14 mouse cellular contexts compared by ENCODE assay signal in genomic region chr1:119345115-119345791, GRCm38 (mm10).
DNase-seq lines count a peak whose midpoint lies in the region; ATAC-seq and TF ChIP-seq lines count a peak whose summit lies in the region.
"Had no signal": no experiment of that assay in that cellular context is flagged by ENCODE, and none has a peak within 500 bp of the region (broad histone marks: within the 10 kb centered on the region; RNA-seq: fewer than 3 reads in every experiment).

No protein-coding gene starts in this region.

- WGBS in heart, embryonic 14.5 days, result 61% methylated on average over 7 of the region's 7 CpGs
- 51% methylated on average over 7 of the region's 7 CpGs for WGBS in heart, embryonic 11.5 days (ENCODE audit: insufficient replicate concordance)
- WGBS in lung, postnatal 0 days, result 51% methylated on average over 7 of the region's 7 CpGs
- 65% methylated on average over 7 of the region's 7 CpGs for WGBS in hindbrain, embryonic 14.5 days

- 0 out of 2 replicates have a peak, but pooled peaks have one; percentile 40 for ATAC-seq in heart, embryonic 14.5 days (ENCODE audit: insufficient number of reproducible peaks, insufficient read depth, low FRiP score, low read depth)
- ATAC-seq in heart, embryonic 11.5 days (replicated peaks; ENCODE audit: insufficient number of reproducible peaks, low FRiP score, low TSS enrichment), result no peak
- ATAC-seq in lung, postnatal 0 days, result no peak
- peak; percentile 37; the same call in 1 of the 2 replicates for ATAC-seq in hindbrain, embryonic 14.5 days (ENCODE audit: low FRiP score)
- ATAC-seq: liver, embryonic 12.5 days had no signal

- H3K36me3 ChIP-seq in heart, embryonic 14.5 days (ENCODE audit: control insufficient read depth, insufficient read depth, low read length), result no peaks in the 10 kb centered on the region
- H3K36me3 ChIP-seq in heart, embryonic 11.5 days (ENCODE audit: control insufficient read depth, insufficient read depth, low read length), result no peaks in the 10 kb centered on the region
- H3K36me3 ChIP-seq in lung, postnatal 0 days (ENCODE audit: insufficient read depth, low read length), result no peaks in the 10 kb centered on the region
- no peaks in the 10 kb centered on the region for H3K36me3 ChIP-seq in ES-E14 (ENCODE audit: control insufficient read depth, insufficient read depth, low read length, poor library complexity, severe bottlenecking)
- H3K36me3 ChIP-seq in hindbrain, embryonic 14.5 days (replicated peaks; ENCODE audit: control insufficient read depth, insufficient read depth), result no peaks in the 10 kb centered on the region
- H3K36me3 ChIP-seq: embryonic facial prominence, embryonic 12.5 days; heart, embryonic 15.5 days; liver, embryonic 12.5 days had no signal

- no peak for TF ChIP-seq EP300 in lung, postnatal 0 days (IDR thresholded peaks at IDR 0.05)

- H3K27ac ChIP-seq in heart, embryonic 14.5 days (replicated peaks in 1 of 2; ENCODE audit: control insufficient read depth in 1 of 2, insufficient read depth in 1 of 2, low read depth in 2 of 2, low read length in 2 of 2), result no peak overlapping the region
- H3K27ac ChIP-seq in heart, embryonic 11.5 days (ENCODE audit: low read depth, low read length), result no peak overlapping the region
- no peak overlapping the region for H3K27ac ChIP-seq in lung, postnatal 0 days (ENCODE audit: low read length)
- H3K27ac ChIP-seq in ES-E14 (ENCODE audit: insufficient read depth, low read depth, low read length, poor library complexity, severe bottlenecking), result no peak overlapping the region
- H3K27ac ChIP-seq in hindbrain, embryonic 14.5 days, result no peak overlapping the region
- H3K27ac ChIP-seq: embryonic facial prominence, embryonic 12.5 days; heart, embryonic 15.5 days; liver, embryonic 12.5 days had no signal

- no peak overlapping the region for H3K9ac ChIP-seq in heart, embryonic 14.5 days (ENCODE audit: low read length)
- no peak overlapping the region for H3K9ac ChIP-seq in heart, embryonic 11.5 days (ENCODE audit: low read depth, low read length)
- H3K9ac ChIP-seq in lung, postnatal 0 days (replicated peaks; ENCODE audit: low read depth), result no peak overlapping the region
- H3K9ac ChIP-seq in ES-E14 (ENCODE audit: insufficient read depth, low read depth, low read length, poor library complexity, severe bottlenecking), result no peak overlapping the region
- no peak overlapping the region for H3K9ac ChIP-seq in hindbrain, embryonic 14.5 days
- H3K9ac ChIP-seq: embryonic facial prominence, embryonic 12.5 days; heart, embryonic 15.5 days; liver, embryonic 12.5 days had no signal

- no peak overlapping the region for H3K4me2 ChIP-seq in heart, embryonic 14.5 days (ENCODE audit: low read length)
- no peak overlapping the region for H3K4me2 ChIP-seq in heart, embryonic 11.5 days
- no peak overlapping the region for H3K4me2 ChIP-seq in lung, postnatal 0 days (replicated peaks; ENCODE audit: low read depth, low read length)
- H3K4me2 ChIP-seq in hindbrain, embryonic 14.5 days (replicated peaks), result no peak overlapping the region
- H3K4me2 ChIP-seq: embryonic facial prominence, embryonic 12.5 days; heart, embryonic 15.5 days; liver, embryonic 12.5 days had no signal

- TF ChIP-seq CTCF in lung, postnatal 0 days (IDR thresholded peaks at IDR 0.05), result peak; percentile 32; the same call in 1 of the 2 replicates

- H3K4me1 ChIP-seq in heart, embryonic 14.5 days (ENCODE audit: control insufficient read depth in 2 of 2, insufficient read depth in 2 of 2, low read length in 2 of 2), result peaks cover 4 to 5% of the 10 kb centered on the region in 2 experiments; a peak in 3 of 4 replicates
- H3K4me1 ChIP-seq in heart, embryonic 11.5 days (ENCODE audit: control insufficient read depth, insufficient read depth, low read length), result peaks cover 9% of the 10 kb centered on the region; the same call in 1 of the 2 replicates
- no peaks in the 10 kb centered on the region for H3K4me1 ChIP-seq in lung, postnatal 0 days (ENCODE audit: insufficient read depth, low read depth, low read length)
- peaks cover 3 to 39% of the 10 kb centered on the region in 2 experiments for H3K4me1 ChIP-seq in ES-E14 (ENCODE audit: control insufficient read depth in 2 of 2, insufficient read depth in 2 of 2, low read length in 2 of 2, poor library complexity in 1 of 2)
- H3K4me1 ChIP-seq in hindbrain, embryonic 14.5 days (replicated peaks; ENCODE audit: control insufficient read depth, insufficient read depth, low read length), result peaks cover 5% of the 10 kb centered on the region; the same call in 1 of the 2 replicates
- H3K4me1 ChIP-seq: liver, embryonic 12.5 days had no signal

- H3K9me3 ChIP-seq in heart, embryonic 14.5 days (ENCODE audit: control insufficient read depth, low read length), result no peaks in the 10 kb centered on the region
- no peaks in the 10 kb centered on the region for H3K9me3 ChIP-seq in heart, embryonic 11.5 days (replicated peaks; ENCODE audit: control insufficient read depth, low read length)
- no peaks in the 10 kb centered on the region for H3K9me3 ChIP-seq in lung, postnatal 0 days (ENCODE audit: low read length)
- no peaks in the 10 kb centered on the region for H3K9me3 ChIP-seq in ES-E14 (ENCODE audit: control insufficient read depth, insufficient read depth, low read depth, low read length)
- H3K9me3 ChIP-seq in hindbrain, embryonic 14.5 days (ENCODE audit: control insufficient read depth, low read length), result no peaks in the 10 kb centered on the region
- H3K9me3 ChIP-seq: embryonic facial prominence, embryonic 12.5 days; heart, embryonic 15.5 days; liver, embryonic 12.5 days had no signal

- H3K4me3 ChIP-seq in heart, embryonic 14.5 days (ENCODE audit: control insufficient read depth in 1 of 2, insufficient read depth in 1 of 2, low read depth in 1 of 2, low read length in 2 of 2), result no peak overlapping the region
- no peak overlapping the region for H3K4me3 ChIP-seq in heart, embryonic 11.5 days (ENCODE audit: low read depth, low read length)
- no peak overlapping the region for H3K4me3 ChIP-seq in lung, postnatal 0 days (ENCODE audit: low read depth, low read length)
- no peak overlapping the region for H3K4me3 ChIP-seq in ES-E14 (ENCODE audit: insufficient read depth in 1 of 2, low read depth in 1 of 2, low read length in 2 of 2, poor library complexity in 1 of 2, severe bottlenecking in 1 of 2)
- no peak overlapping the region for H3K4me3 ChIP-seq in hindbrain, embryonic 14.5 days (replicated peaks; ENCODE audit: low read length)
- H3K4me3 ChIP-seq: embryonic facial prominence, embryonic 12.5 days; heart, embryonic 15.5 days; liver, embryonic 12.5 days had no signal

- DNase-seq in lung, postnatal 0 days (ENCODE audit: low spot score), result no peak
- no peak for DNase-seq in lung, postnatal 4 days
- DNase-seq in ES-E14 (ENCODE audit: low read depth, low spot score), result no peak
- DNase-seq in hindbrain, embryonic 14.5 days (ENCODE audit: low spot score), result no peak
- DNase-seq in urinary bladder, postnatal 36 days (ENCODE audit: low spot score in 2 of 2), result no peak
- DNase-seq in Muller cell, postnatal 12 days (ENCODE audit: inconsistent ontology term), result no peak
- DNase-seq: adrenal gland, adult 2 months; cerebellum, adult 11 months; kidney, adult 9 months had no signal

- no peaks in the 10 kb centered on the region for H3K27me3 ChIP-seq in heart, embryonic 14.5 days (ENCODE audit: control insufficient read depth, insufficient read depth, low read length)
- no peaks in the 10 kb centered on the region for H3K27me3 ChIP-seq in heart, embryonic 11.5 days (ENCODE audit: control insufficient read depth, insufficient read depth, low read length)
- H3K27me3 ChIP-seq in lung, postnatal 0 days (replicated peaks; ENCODE audit: insufficient read depth, low read length), result no peaks in the 10 kb centered on the region
- no peaks in the 10 kb centered on the region for H3K27me3 ChIP-seq in hindbrain, embryonic 14.5 days (ENCODE audit: control insufficient read depth, insufficient read depth, low read length)
- H3K27me3 ChIP-seq: embryonic facial prominence, embryonic 12.5 days; heart, embryonic 15.5 days had no signal

- in situ Hi-C loops in ES-E14 (cut with MboI; ENCODE audit: low sequenced_read_pairs in 2 of 2, unreplicated experiment in 2 of 2), result no loop called here

TF ChIP-seq in ES-E14, 5 proteins besides CTCF, POLR2A, EP300 and RAD21:
- no peak for TF ChIP-seq ZNF384 (IDR thresholded peaks at IDR 0.05; ENCODE audit: low read depth, low read length)
- no peak for TF ChIP-seq CHD2 (IDR thresholded peaks at IDR 0.05; ENCODE audit: low read depth, low read length)
- no peak for TF ChIP-seq HCFC1 (IDR thresholded peaks at IDR 0.05; ENCODE audit: borderline replicate concordance, insufficient read depth, low read length)
- TF ChIP-seq ZC3H11A (IDR thresholded peaks at IDR 0.05; ENCODE audit: borderline replicate concordance, low read depth, low read length), result peak; percentile 4; the same call in 1 of the 2 replicates
- TF ChIP-seq MAFK (IDR thresholded peaks at IDR 0.05; ENCODE audit: insufficient read depth, low read depth, low read length), result peak; percentile 70; the same call in 1 of the 2 replicates
TF ChIP-seq in ES-E14: peak in this region for 2.

Comparison
In these comparisons a context has a peak if more than half of its experiments do, and no peak if none do; other contexts are left out.
1. ATAC-seq: peak in heart, embryonic 14.5 days (single experiment) and hindbrain, embryonic 14.5 days (single experiment); none in heart, embryonic 11.5 days (single experiment) and lung, postnatal 0 days (single experiment).